Mouse (Mus musculus): ENCODE measurements around the gene Apol11a. TPM values are rescaled to one million over a fixed set of nuclear protein-coding genes. Genes with fewer than 3 reads are reported as not detected.
"Not testable (repeated sequence)": the region's sequence is repeated elsewhere in the genome, so short reads cannot be mapped to it uniquely, and the experiment has no call there.

The Apol11a gene
- total RNA-seq (2012; rRNA removed): 0.12 TPM in 1 of 2 replicates, not detected in the other
- polyA plus RNA-seq (2012; ENCODE audit: insufficient read depth in 1 of 2, insufficient read length in 2 of 2, low read depth in 1 of 2, low replicate concordance in 2 of 2, missing spikeins in 1 of 2): not detected

DNA sequence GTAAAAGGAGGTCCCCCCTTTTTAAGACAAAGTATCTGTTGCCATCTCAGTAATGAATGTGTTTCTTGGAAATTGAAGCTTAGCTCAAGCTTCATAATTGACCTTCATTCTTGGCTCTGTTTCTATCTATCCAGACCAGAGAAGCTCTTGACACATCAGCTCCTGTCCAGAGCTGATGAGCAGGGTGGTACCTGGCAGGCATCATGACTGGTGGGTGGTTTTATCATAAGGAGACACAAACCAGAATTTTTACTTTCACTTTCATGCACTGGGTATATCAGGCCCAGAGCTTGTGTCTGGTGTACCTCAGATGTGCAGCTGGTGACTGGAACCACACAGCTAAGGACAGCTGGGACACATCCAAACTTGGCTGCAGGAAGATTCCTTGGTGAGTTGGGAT lies at the start of gene Apol11a:
Gene Apol11a, plus strand, starts transcription at position 306 of the 400 bp plus-strand sequence.
- H3K9ac ChIP-seq (ENCODE audit: control insufficient read depth, low read depth, low read length, poor library complexity, severe bottlenecking); H3K79me2 ChIP-seq (ENCODE audit: control insufficient read depth, insufficient read depth, low read length, poor library complexity); H3K27me3 ChIP-seq (ENCODE audit: control insufficient read depth in 1 of 2, insufficient read depth in 2 of 2, low read length in 2 of 2); H3K4me1 ChIP-seq (ENCODE audit: control insufficient read depth in 1 of 2, insufficient read depth in 2 of 2, low read length in 2 of 2); H3K36me3 ChIP-seq (ENCODE audit: control insufficient read depth in 1 of 2, insufficient read depth in 2 of 2, low read length in 2 of 2); H3K4me3 ChIP-seq (ENCODE audit: control insufficient read depth in 1 of 2, insufficient read depth in 1 of 2, low read depth in 2 of 2, low read length in 2 of 2); H3K9me3 ChIP-seq (replicated peaks; ENCODE audit: insufficient read depth, low read length); DNase-seq (ENCODE audit: low read depth, low spot score); H3K27ac ChIP-seq (ENCODE audit: control insufficient read depth, low read depth, low read length): not testable (repeated sequence)

GRCm38 (mm10) chr15:77474699-77475390 lies 33.2 kb upstream of the Apol11a start:
- not testable (repeated sequence) for H3K4me1 ChIP-seq (ENCODE audit: control insufficient read depth in 1 of 2, insufficient read depth in 2 of 2, low read length in 2 of 2); H3K79me2 ChIP-seq (ENCODE audit: control insufficient read depth, insufficient read depth, low read length, poor library complexity); H3K9me3 ChIP-seq (replicated peaks; ENCODE audit: insufficient read depth, low read length); H3K9ac ChIP-seq (ENCODE audit: control insufficient read depth, low read depth, low read length, poor library complexity, severe bottlenecking); DNase-seq (ENCODE audit: low read depth, low spot score); H3K36me3 ChIP-seq (ENCODE audit: control insufficient read depth in 1 of 2, insufficient read depth in 2 of 2, low read length in 2 of 2); H3K27ac ChIP-seq (ENCODE audit: control insufficient read depth, low read depth, low read length); H3K4me3 ChIP-seq (ENCODE audit: control insufficient read depth in 1 of 2, insufficient read depth in 1 of 2, low read depth in 2 of 2, low read length in 2 of 2); H3K27me3 ChIP-seq (ENCODE audit: control insufficient read depth in 1 of 2, insufficient read depth in 2 of 2, low read length in 2 of 2)

GRCm38 (mm10) chr15:77476693-77477092 lies 31.4 kb upstream of the Apol11a start, which contains the start of gene Apol10a:
Apol10a (plus strand) TSS chr15:77477047.
- not testable (repeated sequence) for H3K36me3 ChIP-seq (ENCODE audit: control insufficient read depth in 1 of 2, insufficient read depth in 2 of 2, low read length in 2 of 2); H3K79me2 ChIP-seq (ENCODE audit: control insufficient read depth, insufficient read depth, low read length, poor library complexity); H3K4me1 ChIP-seq (ENCODE audit: control insufficient read depth in 1 of 2, insufficient read depth in 2 of 2, low read length in 2 of 2); H3K27me3 ChIP-seq (ENCODE audit: control insufficient read depth in 1 of 2, insufficient read depth in 2 of 2, low read length in 2 of 2); H3K9me3 ChIP-seq (replicated peaks; ENCODE audit: insufficient read depth, low read length); H3K4me3 ChIP-seq (ENCODE audit: control insufficient read depth in 1 of 2, insufficient read depth in 1 of 2, low read depth in 2 of 2, low read length in 2 of 2); H3K27ac ChIP-seq (ENCODE audit: control insufficient read depth, low read depth, low read length); DNase-seq (ENCODE audit: low read depth, low spot score); H3K9ac ChIP-seq (ENCODE audit: control insufficient read depth, low read depth, low read length, poor library complexity, severe bottlenecking)

GRCm38 (mm10) chr15:77482140-77482794 lies 25.8 kb upstream of the Apol11a start:
- Histone ChIP-seq H3K4me3 (ENCODE audit: control insufficient read depth in 1 of 2, insufficient read depth in 1 of 2, low read depth in 2 of 2, low read length in 2 of 2) (no peak overlapping the region), H3K27me3 (ENCODE audit: control insufficient read depth in 1 of 2, insufficient read depth in 2 of 2, low read length in 2 of 2) (no peaks in the 10 kb centered on the region; a peak in 1 of 4 replicates), H3K9me3 (replicated peaks; ENCODE audit: insufficient read depth, low read length) (no peaks in the 10 kb centered on the region), H3K36me3 (ENCODE audit: control insufficient read depth in 1 of 2, insufficient read depth in 2 of 2, low read length in 2 of 2) (no peaks in the 10 kb centered on the region), H3K9ac (ENCODE audit: control insufficient read depth, low read depth, low read length, poor library complexity, severe bottlenecking) (no peak overlapping the region), H3K27ac (ENCODE audit: control insufficient read depth, low read depth, low read length) (no peak overlapping the region), H3K79me2 (ENCODE audit: control insufficient read depth, insufficient read depth, low read length, poor library complexity) (no peaks in the 10 kb centered on the region), H3K4me1 (ENCODE audit: control insufficient read depth in 1 of 2, insufficient read depth in 2 of 2, low read length in 2 of 2) (no peaks in the 10 kb centered on the region)
- TF ChIP-seq GATA1 (IDR thresholded peaks at IDR 0.05; ENCODE audit: low read depth, low read length) (no peak), TBP (IDR thresholded peaks at IDR 0.05; ENCODE audit: low read depth, low read length) (no peak), E2F4 (IDR thresholded peaks at IDR 0.05; ENCODE audit: borderline replicate concordance, low read depth, low read length) (no peak), CHD1 (IDR thresholded peaks at IDR 0.05; ENCODE audit: low read depth, low read length) (no peak)
- DNase-seq (ENCODE audit: low read depth, low spot score): no peak

GRCm38 (mm10) chr15:77493181-77493580 lies 14.9 kb upstream of the Apol11a start:
- not testable (repeated sequence) for H3K4me1 ChIP-seq (ENCODE audit: control insufficient read depth in 1 of 2, insufficient read depth in 2 of 2, low read length in 2 of 2); H3K27ac ChIP-seq (ENCODE audit: control insufficient read depth, low read depth, low read length); H3K79me2 ChIP-seq (ENCODE audit: control insufficient read depth, insufficient read depth, low read length, poor library complexity); H3K4me3 ChIP-seq (ENCODE audit: control insufficient read depth in 1 of 2, insufficient read depth in 1 of 2, low read depth in 2 of 2, low read length in 2 of 2); H3K9me3 ChIP-seq (replicated peaks; ENCODE audit: insufficient read depth, low read length); H3K9ac ChIP-seq (ENCODE audit: control insufficient read depth, low read depth, low read length, poor library complexity, severe bottlenecking); H3K36me3 ChIP-seq (ENCODE audit: control insufficient read depth in 1 of 2, insufficient read depth in 2 of 2, low read length in 2 of 2); DNase-seq (ENCODE audit: low read depth, low spot score); H3K27me3 ChIP-seq (ENCODE audit: control insufficient read depth in 1 of 2, insufficient read depth in 2 of 2, low read length in 2 of 2)

GRCm38 (mm10) chr15:77494694-77495093 lies 13.4 kb upstream of the Apol11a start:
- H3K27ac ChIP-seq (ENCODE audit: control insufficient read depth, low read depth, low read length); H3K9ac ChIP-seq (ENCODE audit: control insufficient read depth, low read depth, low read length, poor library complexity, severe bottlenecking); H3K27me3 ChIP-seq (ENCODE audit: control insufficient read depth in 1 of 2, insufficient read depth in 2 of 2, low read length in 2 of 2); H3K9me3 ChIP-seq (replicated peaks; ENCODE audit: insufficient read depth, low read length); DNase-seq (ENCODE audit: low read depth, low spot score); H3K4me3 ChIP-seq (ENCODE audit: control insufficient read depth in 1 of 2, insufficient read depth in 1 of 2, low read depth in 2 of 2, low read length in 2 of 2); H3K36me3 ChIP-seq (ENCODE audit: control insufficient read depth in 1 of 2, insufficient read depth in 2 of 2, low read length in 2 of 2); H3K79me2 ChIP-seq (ENCODE audit: control insufficient read depth, insufficient read depth, low read length, poor library complexity); H3K4me1 ChIP-seq (ENCODE audit: control insufficient read depth in 1 of 2, insufficient read depth in 2 of 2, low read length in 2 of 2): not testable (repeated sequence)
